Mouse (Mus musculus): ENCODE data around the gene Wdfy2. TPM values are rescaled to one million over a fixed set of nuclear protein-coding genes. Genes with fewer than 3 reads are reported as not detected.
"Not testable (repeated sequence)": the region's sequence is repeated elsewhere in the genome, so short reads cannot be mapped to it uniquely, and the experiment has no call there.

The Wdfy2 gene
- polyA plus RNA-seq, 1 experiment, result 9.5 TPM

- DNase-seq (ENCODE audit: low read depth in 1 of 2, low spot score in 2 of 2), result no peak
- 84% methylated on average over 4 of the region's 4 CpGs for WGBS
- TF ChIP-seq CTCF (IDR thresholded peaks at IDR 0.05; ENCODE audit: extremely low read depth, insufficient read depth, insufficient read length, insufficient replicate concordance) (no peak), POLR2A (IDR thresholded peaks at IDR 0.05; ENCODE audit: low read depth, low read length) (no peak)
- peaks cover 2% of the 10 kb centered on the region; the same call in 1 of the 2 replicates for H3K36me3 ChIP-seq (ENCODE audit: control insufficient read depth, insufficient read depth, low read length)
- H3K27me3 ChIP-seq (ENCODE audit: control insufficient read depth, insufficient read depth, low read length), result no peaks in the 10 kb centered on the region
- H3K27ac ChIP-seq (ENCODE audit: insufficient read depth, low read length), result no peak overlapping the region
- no peaks in the 10 kb centered on the region; the same call in 1 of the 2 replicates for H3K4me1 ChIP-seq (ENCODE audit: control insufficient read depth, insufficient read depth, insufficient read length)
- no peak overlapping the region for H3K4me3 ChIP-seq (ENCODE audit: extremely low read depth, insufficient read depth, insufficient read length)
These were observed 44.7 kb downstream of the Wdfy2 start for GRCm38 (mm10) chr14:62882061-62882614.

DNA sequence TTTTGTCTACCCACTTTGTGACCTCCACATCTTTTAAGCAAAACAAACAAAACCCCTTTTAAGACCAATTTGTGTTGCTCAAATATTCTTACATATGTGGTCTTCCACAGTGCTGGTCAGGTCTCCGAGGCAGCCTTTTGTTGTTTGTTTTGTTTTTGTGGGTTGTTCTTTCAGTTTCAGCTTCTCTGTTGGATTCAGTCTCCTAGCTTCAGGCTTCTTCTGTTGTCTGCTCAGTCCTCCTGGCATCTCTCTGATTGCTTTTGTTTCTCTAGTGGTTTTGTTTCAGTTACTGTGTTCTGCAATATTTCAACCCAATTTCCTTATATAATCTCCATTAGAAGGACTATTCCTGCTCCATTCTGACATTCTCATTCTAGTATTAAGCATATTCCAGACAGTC lies 46.1 kb downstream of the Wdfy2 start:
- Histone ChIP-seq H3K27me3 (ENCODE audit: control insufficient read depth, insufficient read depth, low read length) (no peaks in the 10 kb centered on the region), H3K4me1 (ENCODE audit: control insufficient read depth, insufficient read depth, insufficient read length) (no peaks in the 10 kb centered on the region; the same call in 1 of the 2 replicates), H3K27ac (ENCODE audit: insufficient read depth, low read length) (no peak overlapping the region), H3K4me3 (ENCODE audit: extremely low read depth, insufficient read depth, insufficient read length) (no peak overlapping the region), H3K36me3 (ENCODE audit: control insufficient read depth, insufficient read depth, low read length) (peaks cover 2% of the 10 kb centered on the region; the same call in 1 of the 2 replicates)
- 40% methylated on average over 1 of the region's 1 CpGs for WGBS
- no peak for DNase-seq (ENCODE audit: low read depth in 1 of 2, low spot score in 2 of 2)
- no peak for TF ChIP-seq CTCF (IDR thresholded peaks at IDR 0.05; ENCODE audit: extremely low read depth, insufficient read depth, insufficient read length, insufficient replicate concordance)
- no peak for TF ChIP-seq POLR2A (IDR thresholded peaks at IDR 0.05; ENCODE audit: low read depth, low read length)

GRCm38 (mm10) chr14:62884171-62884570 lies 46.7 kb downstream of the Wdfy2 start:
- TF ChIP-seq POLR2A (IDR thresholded peaks at IDR 0.05; ENCODE audit: low read depth, low read length), result no peak
- TF ChIP-seq CTCF (IDR thresholded peaks at IDR 0.05; ENCODE audit: extremely low read depth, insufficient read depth, insufficient read length, insufficient replicate concordance), result no peak
- no peak for DNase-seq (ENCODE audit: low read depth in 1 of 2, low spot score in 2 of 2)
- H3K27me3 ChIP-seq (ENCODE audit: control insufficient read depth, insufficient read depth, low read length), result no peaks in the 10 kb centered on the region
- 88% methylated on average over 5 of the region's 5 CpGs for WGBS
- H3K4me3 ChIP-seq (ENCODE audit: extremely low read depth, insufficient read depth, insufficient read length), result no peak overlapping the region
- no peak overlapping the region for H3K27ac ChIP-seq (ENCODE audit: insufficient read depth, low read length)
- no peaks in the 10 kb centered on the region for H3K4me1 ChIP-seq (ENCODE audit: control insufficient read depth, insufficient read depth, insufficient read length)
- peaks cover 2% of the 10 kb centered on the region; the same call in 1 of the 2 replicates for H3K36me3 ChIP-seq (ENCODE audit: control insufficient read depth, insufficient read depth, low read length)

DNA sequence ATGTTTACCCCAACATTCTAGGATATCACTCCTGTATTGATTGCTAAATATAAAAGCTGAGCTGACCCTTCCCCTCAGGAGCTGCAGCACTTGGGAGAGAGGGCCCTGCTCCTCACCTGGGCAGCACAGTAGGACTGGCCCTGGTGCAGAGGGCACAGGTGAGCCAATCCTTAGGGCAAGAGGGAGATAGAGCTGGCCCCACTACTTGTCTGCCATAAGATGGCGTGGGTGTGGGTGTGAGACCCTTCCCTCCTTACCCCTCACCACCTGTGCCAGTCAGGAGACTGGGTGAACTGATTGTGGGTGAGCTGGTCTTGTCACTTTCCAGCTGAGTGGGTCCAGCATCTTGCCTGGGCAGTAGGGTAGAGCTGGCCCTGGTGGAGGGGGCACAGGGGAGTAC lies 47.2 kb downstream of the Wdfy2 start:
- no peak for TF ChIP-seq POLR2A (IDR thresholded peaks at IDR 0.05; ENCODE audit: low read depth, low read length)
- Histone ChIP-seq H3K36me3 (ENCODE audit: control insufficient read depth, insufficient read depth, low read length) (peaks cover 2% of the 10 kb centered on the region; the same call in 1 of the 2 replicates), H3K27ac (ENCODE audit: insufficient read depth, low read length) (no peak overlapping the region), H3K4me1 (ENCODE audit: control insufficient read depth, insufficient read depth, insufficient read length) (no peaks in the 10 kb centered on the region), H3K27me3 (ENCODE audit: control insufficient read depth, insufficient read depth, low read length) (no peaks in the 10 kb centered on the region), H3K4me3 (ENCODE audit: extremely low read depth, insufficient read depth, insufficient read length) (no peak overlapping the region)
- no peak for DNase-seq (ENCODE audit: low read depth in 1 of 2, low spot score in 2 of 2)
- WGBS, result 85% methylated on average over 1 of the region's 1 CpGs

DNA sequence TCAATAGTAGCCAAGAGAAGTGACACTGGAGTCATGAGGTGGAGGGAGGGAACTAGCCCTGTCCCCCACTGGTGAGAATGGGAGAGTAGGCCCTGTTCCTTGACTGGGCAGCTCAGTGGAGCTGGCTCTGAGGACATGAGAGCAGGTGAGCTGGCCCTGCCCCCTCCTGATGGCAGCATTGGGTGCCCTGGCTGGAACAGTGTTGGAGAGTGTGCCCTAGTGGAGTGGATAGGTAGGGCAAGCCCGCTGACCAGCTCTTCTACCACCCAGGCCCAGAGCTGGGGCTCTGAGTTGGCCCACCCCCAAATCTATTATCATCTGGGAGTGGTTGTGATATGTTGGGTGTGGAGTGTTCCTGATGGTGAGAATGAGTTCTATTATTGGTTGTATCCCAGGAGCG lies 47.7 kb downstream of the Wdfy2 start:
- no peak overlapping the region for H3K27ac ChIP-seq (ENCODE audit: insufficient read depth, low read length)
- H3K27me3 ChIP-seq (ENCODE audit: control insufficient read depth, insufficient read depth, low read length), result no peaks in the 10 kb centered on the region
- H3K4me1 ChIP-seq (ENCODE audit: control insufficient read depth, insufficient read depth, insufficient read length), result no peaks in the 10 kb centered on the region
- peaks cover 2% of the 10 kb centered on the region; the same call in 1 of the 2 replicates for H3K36me3 ChIP-seq (ENCODE audit: control insufficient read depth, insufficient read depth, low read length)
- no peak for TF ChIP-seq CTCF (IDR thresholded peaks at IDR 0.05; ENCODE audit: extremely low read depth, insufficient read depth, insufficient read length, insufficient replicate concordance)
- no peak for TF ChIP-seq POLR2A (IDR thresholded peaks at IDR 0.05; ENCODE audit: low read depth, low read length)
- no peak overlapping the region for H3K4me3 ChIP-seq (ENCODE audit: extremely low read depth, insufficient read depth, insufficient read length)
- DNase-seq (ENCODE audit: low read depth in 1 of 2, low spot score in 2 of 2), result no peak
- 94% methylated on average over 2 of the region's 2 CpGs for WGBS

GRCm38 (mm10) chr14:62891401-62891800 lies 53.9 kb downstream of the Wdfy2 start:
- H3K27ac ChIP-seq (ENCODE audit: insufficient read depth, low read length), result no peak overlapping the region
- H3K4me1 ChIP-seq (ENCODE audit: control insufficient read depth, insufficient read depth, insufficient read length), result no peaks in the 10 kb centered on the region
- no peak for DNase-seq (ENCODE audit: low read depth in 1 of 2, low spot score in 2 of 2)
- no peak for TF ChIP-seq POLR2A (IDR thresholded peaks at IDR 0.05; ENCODE audit: low read depth, low read length)
- TF ChIP-seq CTCF (IDR thresholded peaks at IDR 0.05; ENCODE audit: extremely low read depth, insufficient read depth, insufficient read length, insufficient replicate concordance), result no peak
- 94% methylated on average over 3 of the region's 3 CpGs for WGBS
- no peaks in the 10 kb centered on the region for H3K27me3 ChIP-seq (ENCODE audit: control insufficient read depth, insufficient read depth, low read length)
- no peaks in the 10 kb centered on the region for H3K36me3 ChIP-seq (ENCODE audit: control insufficient read depth, insufficient read depth, low read length)
- no peak overlapping the region for H3K4me3 ChIP-seq (ENCODE audit: extremely low read depth, insufficient read depth, insufficient read length)

- Histone ChIP-seq H3K4me1 (ENCODE audit: control insufficient read depth, insufficient read depth, insufficient read length) (no peaks in the 10 kb centered on the region), H3K27ac (ENCODE audit: insufficient read depth, low read length) (no peak overlapping the region), H3K27me3 (ENCODE audit: control insufficient read depth, insufficient read depth, low read length) (no peaks in the 10 kb centered on the region), H3K4me3 (ENCODE audit: extremely low read depth, insufficient read depth, insufficient read length) (no peak overlapping the region), H3K36me3 (ENCODE audit: control insufficient read depth, insufficient read depth, low read length) (no peaks in the 10 kb centered on the region)
- TF ChIP-seq CTCF (IDR thresholded peaks at IDR 0.05; ENCODE audit: extremely low read depth, insufficient read depth, insufficient read length, insufficient replicate concordance), result no peak
- TF ChIP-seq POLR2A (IDR thresholded peaks at IDR 0.05; ENCODE audit: low read depth, low read length), result no peak
- WGBS, result 86% methylated on average over 8 of the region's 8 CpGs
- no peak for DNase-seq (ENCODE audit: low read depth in 1 of 2, low spot score in 2 of 2)
These were observed 55.5 kb downstream of the Wdfy2 start for GRCm38 (mm10) chr14:62892771-62893641.

GRCm38 (mm10) chr14:62893642-62894180 lies 56.2 kb downstream of the Wdfy2 start:
- not testable (repeated sequence) for H3K4me1 ChIP-seq (ENCODE audit: control insufficient read depth, insufficient read depth, insufficient read length); DNase-seq (ENCODE audit: low read depth in 1 of 2, low spot score in 2 of 2); H3K27ac ChIP-seq (ENCODE audit: insufficient read depth, low read length); H3K4me3 ChIP-seq (ENCODE audit: extremely low read depth, insufficient read depth, insufficient read length); H3K27me3 ChIP-seq (ENCODE audit: control insufficient read depth, insufficient read depth, low read length); H3K36me3 ChIP-seq (ENCODE audit: control insufficient read depth, insufficient read depth, low read length)
- 79% methylated on average over 5 of the region's 5 CpGs for WGBS

Data from spleen, adult 2 months (tissue).